Mouse (Mus musculus): ENCODE results near the gene Pnkd.

Pnkd gene

DNA sequence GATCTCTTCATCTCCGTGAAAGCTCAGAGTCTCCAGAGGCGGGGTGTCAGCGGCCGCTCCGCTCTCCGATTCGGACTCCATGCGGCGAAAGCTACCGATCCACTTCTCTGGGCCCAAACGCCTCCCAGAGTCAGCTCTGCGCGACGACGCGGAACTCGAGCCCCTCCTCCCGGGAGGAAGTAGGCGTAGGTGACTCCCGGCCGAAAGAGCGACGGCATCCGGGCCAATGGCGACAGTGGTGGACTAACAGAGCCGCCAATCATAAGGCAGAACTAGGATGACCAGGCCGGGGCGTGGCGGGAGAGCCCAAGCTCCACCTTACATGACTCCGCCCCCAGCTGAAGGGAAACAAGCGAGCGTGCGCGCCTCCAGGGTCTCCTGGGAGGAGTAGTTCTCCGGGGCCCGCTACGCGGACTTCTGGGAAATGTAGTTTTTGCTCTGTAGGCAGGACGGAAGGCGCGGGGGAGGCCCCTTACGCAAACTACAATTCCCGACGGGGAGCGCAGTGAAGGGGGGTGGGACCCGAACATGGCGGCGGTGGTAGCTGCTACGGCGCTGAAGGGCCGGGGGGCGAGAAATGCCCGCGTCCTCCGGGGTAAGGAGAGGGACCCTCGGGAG, at the start of gene Pnkd, which contains the start of gene Aamp:
TSS of gene Pnkd (plus strand) at position 388 of the 618 bp plus-strand sequence.
TSS of gene Aamp (minus strand) at position 196 of the 618 bp plus-strand sequence.
- peak; percentile 100 for DNase-seq (ENCODE audit: low spot score)

DNA sequence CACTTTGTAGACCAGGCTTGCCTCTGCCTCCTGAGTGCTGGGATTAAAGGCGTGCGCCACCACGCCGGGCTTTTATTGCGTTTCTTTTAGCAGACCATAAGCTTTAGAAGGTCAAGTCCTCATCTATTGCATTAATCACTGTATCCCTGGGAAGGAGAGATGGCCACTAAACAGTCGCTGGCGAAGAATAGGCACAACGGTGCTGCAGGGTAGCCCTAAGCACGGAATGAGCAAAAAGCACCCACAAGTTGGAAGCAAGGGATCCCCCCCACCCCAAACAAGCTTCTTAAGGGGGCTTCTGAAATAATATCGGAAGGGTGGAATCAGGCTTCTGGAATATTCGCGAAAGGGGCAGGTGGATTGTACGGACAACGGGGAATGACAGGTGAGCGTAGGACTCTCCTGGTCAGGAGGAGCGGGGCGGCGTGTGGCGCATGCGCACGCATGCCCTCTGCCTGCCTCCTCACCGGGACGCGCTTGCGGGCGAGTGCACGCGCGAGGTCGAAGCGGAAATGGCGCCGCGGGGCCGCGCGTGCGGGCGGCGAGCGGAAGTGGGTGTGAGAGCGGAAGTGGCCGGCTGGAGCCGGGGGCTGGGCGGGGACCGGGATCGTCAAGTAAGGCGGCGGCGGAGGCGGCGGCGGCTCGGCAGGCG, 48.7 kb upstream of the Pnkd start, which contains the start of gene Arpc2:
TSS of gene Arpc2 (plus strand) at position 147 of the 652 bp plus-strand sequence.
- DNase-seq (ENCODE audit: low spot score): peak; percentile 99

DNA sequence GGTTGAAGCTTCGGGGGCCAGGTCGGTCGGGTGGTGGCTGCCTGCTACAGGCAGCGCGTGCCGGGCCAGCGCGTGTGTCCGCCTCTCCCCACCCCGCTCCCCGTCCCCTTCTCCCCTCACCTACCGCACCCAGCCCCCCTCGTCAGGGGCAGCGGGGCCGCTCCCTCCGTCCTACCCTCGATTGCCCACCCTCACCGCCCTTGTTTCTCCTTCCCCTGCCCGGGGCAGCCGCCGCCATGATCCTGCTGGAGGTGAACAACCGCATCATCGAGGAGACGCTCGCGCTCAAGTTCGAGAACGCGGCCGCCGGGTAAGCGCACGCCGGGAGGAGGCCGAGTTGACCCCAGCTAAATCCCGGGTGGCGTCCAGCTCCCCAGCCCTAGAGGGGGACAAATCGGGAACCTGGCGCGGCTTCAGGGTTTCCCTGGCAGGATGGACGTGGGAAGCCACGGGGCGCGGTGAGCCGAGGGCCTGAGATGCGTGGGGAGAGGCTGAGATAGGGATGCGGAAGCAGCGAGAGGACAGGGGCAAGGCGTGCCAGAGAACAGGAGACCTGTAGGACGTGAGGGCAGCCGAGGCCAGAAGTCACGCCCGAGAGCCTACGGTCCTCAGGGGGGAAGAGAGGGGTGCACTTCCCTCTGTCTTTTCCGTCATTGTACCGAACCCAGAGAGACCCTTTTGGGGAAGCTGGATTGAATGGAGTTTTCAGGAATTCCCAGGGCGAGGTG, 48.0 kb upstream of the Pnkd start:
- DNase-seq (ENCODE audit: low spot score): peak; percentile 38

DNA sequence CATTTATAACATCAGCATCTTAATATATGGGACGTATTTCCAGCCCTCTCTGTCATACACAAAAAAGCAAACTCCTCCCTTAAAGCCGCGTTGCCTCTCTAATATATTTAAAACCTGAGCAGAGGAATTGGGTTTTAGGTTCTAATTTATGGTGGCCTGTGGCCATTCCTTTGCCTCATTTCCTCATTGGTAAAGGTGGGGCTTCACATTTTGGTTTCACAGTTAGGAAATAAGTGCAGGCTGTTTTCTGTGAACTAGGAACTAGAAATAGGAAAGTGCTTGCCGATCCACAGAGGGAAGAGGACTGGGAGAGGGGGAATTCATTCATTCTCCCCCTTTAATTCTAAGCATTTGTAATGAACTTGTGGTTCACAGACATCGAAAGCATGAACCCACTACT, 47.1 kb upstream of the Pnkd start:
- DNase-seq (ENCODE audit: low spot score): no peak

DNA sequence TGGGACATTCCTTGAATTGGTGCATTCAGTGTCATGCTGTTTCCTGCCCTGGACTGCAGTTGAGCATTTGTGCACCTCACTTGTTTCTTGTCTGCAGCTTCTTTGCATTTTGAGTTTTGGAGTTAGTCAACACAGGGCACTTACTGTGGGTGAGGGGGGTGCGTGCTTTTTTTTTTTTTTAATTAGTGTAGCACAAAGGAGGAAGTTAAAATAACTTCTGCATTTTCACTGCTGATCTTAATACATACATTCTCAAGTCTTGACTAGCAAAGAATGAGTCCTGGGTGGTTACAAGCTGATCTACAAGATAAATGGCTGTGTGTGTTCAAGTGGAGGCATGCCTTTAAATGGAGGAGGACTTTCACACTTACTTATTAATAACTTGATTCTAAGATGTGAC, 46.6 kb upstream of the Pnkd start:
- no peak for DNase-seq (ENCODE audit: low spot score)

DNA sequence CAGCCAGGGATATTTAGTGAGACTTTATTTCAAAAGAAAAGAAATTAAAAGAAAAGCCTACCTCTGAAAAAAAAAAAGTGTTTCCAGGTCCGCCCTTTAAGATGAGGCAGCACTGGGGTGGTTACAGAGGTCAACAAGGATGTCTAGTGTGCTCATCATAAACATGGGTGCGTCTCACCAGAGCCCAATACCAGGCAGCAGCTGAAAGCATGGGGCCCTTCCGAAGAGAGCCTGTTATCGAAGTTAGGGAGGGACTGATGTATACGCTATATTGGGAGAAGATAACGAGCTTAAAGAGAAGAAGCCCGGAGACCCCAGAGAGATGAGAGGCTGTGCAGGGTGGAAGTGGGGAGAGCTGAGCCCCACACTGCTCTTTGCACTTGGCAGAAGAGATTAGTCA, 45.6 kb upstream of the Pnkd start:
- peak; percentile 30 for DNase-seq (ENCODE audit: low spot score)

- peak; percentile 11 for DNase-seq (ENCODE audit: low spot score)
Measured at GRCm38 (mm10) chr1:74239618-74240017, 45.1 kb upstream of the Pnkd start.

DNA sequence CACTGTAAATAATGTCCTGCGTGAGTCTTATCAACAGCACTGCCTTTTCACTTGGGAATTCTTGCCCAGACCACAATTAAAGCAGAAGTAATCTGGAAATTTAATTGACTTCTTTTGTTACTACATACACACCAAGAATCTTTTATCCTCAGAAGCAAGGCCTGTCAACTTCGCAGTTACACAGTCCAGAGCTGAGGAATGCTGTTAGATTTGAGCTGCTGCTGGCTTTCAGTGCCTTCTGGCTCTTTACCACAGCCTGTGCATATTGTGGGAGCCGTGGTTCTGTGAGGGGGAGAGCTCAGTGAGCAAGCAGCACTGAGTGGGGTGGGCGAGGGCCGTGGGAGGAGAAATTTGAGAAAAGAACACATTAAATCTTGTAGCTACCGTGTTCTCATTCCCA, 44.4 kb upstream of the Pnkd start:
- no peak for DNase-seq (ENCODE audit: low spot score)

- no peak for DNase-seq (ENCODE audit: low spot score)
Measured at GRCm38 (mm10) chr1:74240832-74241231, 43.9 kb upstream of the Pnkd start.

- DNase-seq (ENCODE audit: low spot score): no peak
Measured at GRCm38 (mm10) chr1:74245525-74245924, 39.2 kb upstream of the Pnkd start.

DNA sequence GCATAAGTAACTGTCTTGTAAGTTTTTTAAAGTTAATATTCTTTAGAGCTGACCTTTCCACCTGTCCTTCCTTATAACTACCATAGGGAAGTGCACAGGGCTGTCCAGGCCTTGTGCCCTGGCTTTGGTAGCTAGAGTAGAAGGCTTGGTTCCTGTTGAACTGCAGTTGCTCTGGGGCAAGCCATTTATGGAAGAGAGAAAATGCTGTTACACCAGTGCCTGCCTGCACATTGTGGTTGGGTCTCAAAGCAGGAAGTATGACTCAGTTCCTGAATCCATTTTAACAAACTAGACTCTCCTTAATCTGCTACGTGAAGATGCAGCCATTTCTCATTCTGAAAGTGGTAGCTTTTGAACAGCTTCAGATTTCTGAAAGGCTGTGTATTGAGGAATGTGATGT, 35.9 kb upstream of the Pnkd start:
- peak; percentile 82 for DNase-seq (ENCODE audit: low spot score)

DNA sequence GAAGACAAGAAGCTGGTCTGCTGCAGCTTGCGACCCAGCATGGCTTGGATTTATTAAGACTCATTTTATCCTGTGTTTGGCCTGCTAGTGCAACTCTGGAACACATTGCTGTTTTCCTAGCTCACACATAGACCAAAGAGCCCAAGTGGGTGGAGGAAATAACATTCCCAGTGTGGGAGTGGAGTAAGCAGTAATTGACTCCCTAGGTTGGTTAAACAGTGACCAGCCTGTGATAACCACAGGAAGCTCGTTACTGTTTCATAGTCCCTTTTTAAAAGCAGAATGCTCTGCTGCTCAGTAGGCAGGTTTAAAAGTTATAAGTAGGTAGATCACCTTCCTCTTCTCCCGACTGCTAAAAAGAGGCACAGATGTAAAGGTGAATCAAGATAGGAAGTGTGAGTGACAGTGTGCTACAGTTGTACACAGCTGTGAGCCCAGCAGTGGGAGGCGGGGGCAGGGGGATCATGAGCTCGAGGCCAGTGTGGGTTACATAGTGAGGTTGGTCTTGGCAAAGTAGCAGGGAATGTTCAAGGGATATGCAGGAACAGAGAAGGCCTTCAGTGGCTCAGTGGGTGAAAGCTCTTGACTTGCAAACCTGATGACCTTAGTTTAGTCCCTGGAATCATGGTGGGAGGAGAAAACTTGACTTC, 35.3 kb upstream of the Pnkd start:
- DNase-seq (ENCODE audit: low spot score): no peak

DNA sequence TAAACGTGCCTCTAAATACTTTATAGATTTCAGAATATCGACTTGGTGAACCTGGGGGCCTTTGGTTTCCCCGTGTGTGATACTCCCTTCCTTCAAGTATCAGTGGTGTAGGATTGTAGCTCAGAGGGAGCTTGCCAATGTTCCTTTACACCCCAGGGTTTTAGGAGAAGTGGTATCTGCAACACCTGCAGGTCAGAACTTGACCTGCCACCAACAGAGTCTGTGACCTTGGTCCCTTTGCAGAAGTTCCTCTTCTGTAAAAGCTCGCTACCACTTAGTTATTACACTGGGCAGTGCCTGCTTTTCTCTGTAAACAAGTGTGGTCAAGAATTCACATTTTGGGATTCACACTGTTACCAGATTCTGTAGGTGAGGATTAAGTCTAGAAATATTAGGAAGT, 34.6 kb upstream of the Pnkd start:
- DNase-seq (ENCODE audit: low spot score): no peak

DNA sequence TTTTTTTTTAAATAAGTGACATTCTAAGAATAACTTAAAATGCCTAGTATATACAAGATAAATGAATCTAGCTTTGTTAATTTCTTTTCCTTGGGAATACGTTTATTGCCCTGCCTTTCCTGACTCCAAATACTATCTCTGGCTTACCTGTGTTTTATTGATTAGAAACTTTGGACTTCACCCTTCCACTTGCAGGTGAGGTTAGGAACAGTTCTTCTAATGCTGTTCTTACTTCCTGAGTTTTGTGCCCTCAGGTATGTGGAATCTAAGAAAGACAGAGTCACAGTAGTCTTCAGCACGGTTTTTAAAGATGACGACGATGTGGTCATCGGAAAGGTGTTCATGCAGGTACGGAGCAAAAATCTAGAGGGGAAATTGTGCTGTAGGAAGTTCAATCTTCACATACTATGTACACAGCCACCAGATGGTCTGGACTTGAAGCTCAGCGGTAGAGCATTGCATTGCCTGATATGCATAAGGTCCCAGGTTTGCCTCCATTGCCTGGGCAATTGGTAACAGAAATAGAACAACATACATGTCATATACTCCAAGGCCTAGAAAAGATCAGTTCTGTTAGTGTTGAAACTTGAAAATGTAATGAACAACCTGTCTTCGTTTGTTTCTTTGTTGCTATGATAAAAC, 28.9 kb upstream of the Pnkd start:
- no peak for DNase-seq (ENCODE audit: low spot score)

- DNase-seq (ENCODE audit: low spot score): no peak
Measured at GRCm38 (mm10) chr1:74256782-74257181, 27.9 kb upstream of the Pnkd start.

GRCm38 (mm10) chr1:74262510-74262909, 22.2 kb upstream of the Pnkd start:
- DNase-seq (ENCODE audit: low spot score): peak; percentile 74

DNA sequence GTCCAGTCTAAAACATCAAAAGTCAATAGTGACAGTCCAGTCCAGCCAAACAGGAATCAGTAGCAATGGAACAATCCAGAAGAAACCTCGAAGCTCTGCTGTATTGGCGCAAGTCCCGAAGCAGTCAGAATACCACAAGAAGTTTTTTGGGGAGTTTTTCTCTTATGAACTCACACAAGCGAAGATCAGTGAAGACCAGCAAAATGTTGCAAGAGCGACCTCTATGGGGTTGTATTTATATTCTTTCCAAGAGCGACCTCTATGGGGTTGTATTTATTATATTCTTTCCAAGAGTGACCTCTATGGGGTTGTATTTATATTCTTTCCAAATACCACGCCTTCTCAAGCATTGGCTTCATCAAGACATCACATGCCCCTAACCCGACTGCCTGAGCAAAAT, 16.0 kb upstream of the Pnkd start:
- DNase-seq (ENCODE audit: low spot score): no peak

DNA sequence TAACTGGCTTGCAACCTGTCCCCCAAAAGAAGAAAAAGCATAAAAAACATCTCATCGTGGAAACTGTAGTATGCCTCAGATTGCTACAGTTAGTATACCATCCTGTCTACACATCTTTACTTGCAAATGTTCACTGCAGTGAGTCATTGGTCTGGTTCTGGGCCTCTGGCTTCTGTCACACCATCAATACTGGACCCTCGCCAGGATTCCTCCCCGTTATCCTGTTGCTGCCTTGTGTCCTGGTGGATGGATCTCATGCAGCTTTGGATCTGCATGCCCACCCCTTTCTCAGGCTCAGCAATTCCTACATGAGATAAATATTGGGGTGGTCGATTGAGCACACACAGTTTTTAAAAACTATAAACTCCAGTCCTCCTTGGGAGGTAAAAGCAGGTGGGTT, 13.1 kb upstream of the Pnkd start:
- no peak for DNase-seq (ENCODE audit: low spot score)

- no peak for DNase-seq (ENCODE audit: low spot score)
Measured at GRCm38 (mm10) chr1:74275015-74275414, 9.7 kb upstream of the Pnkd start.

DNA sequence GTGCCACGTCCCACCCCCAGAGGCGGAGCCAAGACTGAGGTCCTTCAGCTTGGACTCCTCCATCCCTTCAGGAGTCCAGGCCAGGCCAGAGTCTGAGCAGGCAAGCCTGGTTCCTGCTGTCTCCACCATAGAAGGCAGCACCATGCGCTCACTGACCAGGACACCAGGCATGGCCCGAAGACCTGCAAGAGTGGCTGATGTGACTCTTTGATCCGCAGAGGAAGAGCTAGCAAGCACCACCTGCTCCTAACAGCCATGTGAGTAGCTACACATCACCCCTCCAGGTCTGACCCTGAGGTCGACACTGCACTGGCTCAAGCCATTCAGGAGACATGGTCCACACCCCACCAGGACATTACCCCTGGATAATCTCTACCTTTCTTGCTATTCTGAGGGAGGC, 7.7 kb upstream of the Pnkd start:
- DNase-seq (ENCODE audit: low spot score): no peak

- DNase-seq (ENCODE audit: low spot score): no peak
Measured at GRCm38 (mm10) chr1:74277883-74278537, 6.7 kb upstream of the Pnkd start.

DNA sequence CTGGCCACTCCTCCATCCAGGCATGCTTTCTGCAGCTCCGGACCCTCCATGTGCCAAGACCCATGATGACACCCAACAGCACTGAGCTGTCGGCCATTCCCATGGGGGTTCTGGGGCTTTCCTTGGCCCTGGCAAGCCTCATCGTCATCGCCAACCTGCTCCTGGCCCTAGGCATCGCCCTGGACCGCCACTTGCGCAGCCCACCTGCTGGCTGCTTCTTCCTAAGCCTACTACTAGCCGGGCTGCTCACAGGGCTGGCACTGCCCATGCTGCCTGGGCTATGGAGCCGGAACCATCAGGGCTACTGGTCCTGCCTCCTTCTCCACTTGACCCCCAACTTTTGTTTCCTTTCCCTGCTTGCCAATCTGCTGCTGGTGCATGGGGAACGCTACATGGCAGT, 6.2 kb upstream of the Pnkd start, which contains the start of gene Gpbar1:
TSS of gene Gpbar1 (plus strand) at position 13 of the 400 bp plus-strand sequence.
- no peak for DNase-seq (ENCODE audit: low spot score)
